8 mouse cellular contexts compared by ENCODE assay signal in the genomic region with DNA sequence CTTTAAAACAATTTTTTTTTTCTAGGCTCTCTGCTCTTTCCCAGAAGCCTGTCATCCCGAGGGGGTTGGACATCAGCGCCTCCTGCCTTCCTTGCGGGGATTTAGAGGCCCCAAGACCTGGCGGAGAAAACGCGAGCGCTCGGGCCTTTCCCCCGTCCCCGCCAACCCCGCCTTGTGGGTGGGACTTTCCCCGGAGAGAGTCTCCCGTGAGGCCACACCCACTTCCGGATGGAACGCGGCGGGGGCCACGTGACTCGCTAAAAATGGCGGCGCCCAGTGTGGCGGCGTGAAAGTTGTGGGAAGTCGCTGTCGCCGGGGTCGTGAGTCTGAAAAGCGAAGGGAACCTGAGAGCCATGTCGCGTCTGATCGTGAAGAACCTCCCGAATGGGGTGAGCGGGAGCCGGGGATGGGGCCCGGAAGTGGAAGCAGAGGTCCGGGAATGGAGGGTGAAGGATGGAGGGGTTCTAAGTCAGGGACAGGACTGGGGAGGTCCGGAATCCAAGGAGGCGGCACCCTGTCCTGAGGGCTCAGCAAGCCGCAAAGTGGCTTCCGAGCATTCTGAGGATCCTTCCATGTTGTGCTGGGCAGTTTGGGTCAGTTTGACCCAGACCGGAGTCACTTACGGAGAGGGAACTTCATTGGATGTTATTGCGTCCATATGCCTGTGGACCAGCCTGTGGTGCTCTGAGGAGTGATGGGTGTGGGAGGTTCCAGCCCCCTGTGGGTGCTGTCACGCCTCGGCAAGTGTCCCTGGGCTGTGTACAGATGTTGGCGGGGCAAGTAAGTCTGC. TPM values are rescaled to one million over a fixed set of nuclear protein-coding genes. Genes with fewer than 3 reads are reported as not detected.
DNase-seq lines count a peak whose midpoint lies in the region; ATAC-seq and TF ChIP-seq lines count a peak whose summit lies in the region.

A gene (plus strand): TSS at position 205 of the 790 bp plus-strand sequence.

- TF ChIP-seq EP300 in heart, postnatal 0 days (IDR thresholded peaks at IDR 0.05; ENCODE audit: low read depth), result no peak; the same call in 1 of the 2 replicates

- no peaks in the 10 kb centered on the region; the same call in 1 of the 2 replicates for H3K36me3 ChIP-seq in forebrain, embryonic 11.5 days (ENCODE audit: control insufficient read depth, insufficient read depth, low read length)
- peaks cover 29% of the 10 kb centered on the region for H3K36me3 ChIP-seq in heart, postnatal 0 days (replicated peaks; ENCODE audit: control insufficient read depth, insufficient read depth, low read length)
- H3K36me3 ChIP-seq in liver, embryonic 16.5 days (ENCODE audit: control insufficient read depth, insufficient read depth), result peaks cover 7% of the 10 kb centered on the region; the same call in 1 of the 2 replicates
- H3K36me3 ChIP-seq in neural tube, embryonic 13.5 days, result peaks cover 29% of the 10 kb centered on the region
- peaks cover 2% of the 10 kb centered on the region for H3K36me3 ChIP-seq in testis, adult 2 months (ENCODE audit: control insufficient read depth, insufficient read depth, low read length)

- no peaks in the 10 kb centered on the region for H3K4me1 ChIP-seq in forebrain, embryonic 11.5 days (replicated peaks; ENCODE audit: control insufficient read depth, insufficient read depth, low read length)
- H3K4me1 ChIP-seq in heart, postnatal 0 days (ENCODE audit: control insufficient read depth, insufficient read depth), result peaks cover 6% of the 10 kb centered on the region
- H3K4me1 ChIP-seq in liver, embryonic 16.5 days (ENCODE audit: control insufficient read depth, low read depth, low read length), result peaks cover 9% of the 10 kb centered on the region
- peaks cover 9% of the 10 kb centered on the region for H3K4me1 ChIP-seq in neural tube, embryonic 13.5 days (replicated peaks)
- peaks cover 6% of the 10 kb centered on the region for H3K4me1 ChIP-seq in testis, adult 2 months (ENCODE audit: control insufficient read depth, insufficient read depth, low read length)

- H3K4me2 ChIP-seq in forebrain, embryonic 11.5 days (ENCODE audit: low read depth, low read length, severe bottlenecking), result peak within 1 kb of the TSS; percentile 77
- peak within 1 kb of the TSS; percentile 87 for H3K4me2 ChIP-seq in heart, postnatal 0 days (ENCODE audit: low read depth, low read length)
- H3K4me2 ChIP-seq in liver, embryonic 16.5 days (ENCODE audit: low read depth, low read length), result peak within 1 kb of the TSS; percentile 79
- H3K4me2 ChIP-seq in neural tube, embryonic 13.5 days, result peak within 1 kb of the TSS; percentile 95

- peak; percentile 27 for TF ChIP-seq CTCF in heart, postnatal 0 days (IDR thresholded peaks at IDR 0.05; ENCODE audit: low read depth)
- TF ChIP-seq CTCF in testis, adult 2 months (IDR thresholded peaks at IDR 0.05; ENCODE audit: control insufficient read depth, insufficient read depth, insufficient replicate concordance, low read depth, low read length), result no peak

- peak; percentile 84 for TF ChIP-seq POLR2A in testis, adult 2 months (IDR thresholded peaks at IDR 0.05; ENCODE audit: control insufficient read depth, low read depth, low read length)

- ATAC-seq in forebrain, embryonic 11.5 days (replicated peaks; ENCODE audit: low FRiP score), result peak; percentile 88
- peak; percentile 96 for ATAC-seq in heart, postnatal 0 days (ENCODE audit: insufficient read depth, low read depth)
- ATAC-seq in liver, embryonic 16.5 days (ENCODE audit: low read depth), result peak; percentile 91
- ATAC-seq in neural tube, embryonic 13.5 days (ENCODE audit: low read depth), result peak; percentile 85

- no peak within 1 kb of the TSS for H3K27ac ChIP-seq in forebrain, embryonic 11.5 days (ENCODE audit: low read depth, low read length)
- H3K27ac ChIP-seq in heart, postnatal 0 days (ENCODE audit: low read depth), result peak within 1 kb of the TSS; percentile 41; the same call in 1 of the 2 replicates
- no peak within 1 kb of the TSS for H3K27ac ChIP-seq in liver, embryonic 16.5 days (ENCODE audit: low read length)
- H3K27ac ChIP-seq in neural tube, embryonic 13.5 days (replicated peaks), result peak within 1 kb of the TSS; percentile 57
- H3K27ac ChIP-seq in testis, adult 2 months (ENCODE audit: control insufficient read depth, insufficient read depth, low read depth, low read length), result peak within 1 kb of the TSS; percentile 25

- H3K9ac ChIP-seq in forebrain, embryonic 11.5 days (ENCODE audit: low read length), result peak within 1 kb of the TSS; percentile 68
- H3K9ac ChIP-seq in heart, postnatal 0 days (replicated peaks; ENCODE audit: low read depth, low read length), result peak within 1 kb of the TSS; percentile 63
- peak within 1 kb of the TSS; percentile 60 for H3K9ac ChIP-seq in liver, embryonic 16.5 days (ENCODE audit: low read depth, low read length)
- peak within 1 kb of the TSS; percentile 73 for H3K9ac ChIP-seq in neural tube, embryonic 13.5 days

- H3K4me3 ChIP-seq in forebrain, embryonic 11.5 days (ENCODE audit: low read depth, low read length), result peak within 1 kb of the TSS; percentile 77
- H3K4me3 ChIP-seq in heart, postnatal 0 days (ENCODE audit: low read depth, low read length), result peak within 1 kb of the TSS; percentile 86
- peak within 1 kb of the TSS; percentile 73 for H3K4me3 ChIP-seq in liver, embryonic 16.5 days (ENCODE audit: low read depth, low read length)
- peak within 1 kb of the TSS; percentile 83 for H3K4me3 ChIP-seq in neural tube, embryonic 13.5 days
- peak within 1 kb of the TSS; percentile 94 for H3K4me3 ChIP-seq in testis, adult 2 months (ENCODE audit: control insufficient read depth, low read depth, low read length)

- peak; percentile 89 to 93 for DNase-seq in CD8-positive naive resting alpha-beta T cell, adult 2 months (ENCODE audit: low read depth in 2 of 2, low spot score in 2 of 2)
- DNase-seq in c-Kit-positive CD71-negative TER-119-negative erythroid progenitor cells, embryonic 14.5 days (ENCODE audit: low read depth), result peak; percentile 88
- peak; percentile 95 for DNase-seq in forebrain, embryonic 11.5 days (ENCODE audit: low spot score)
- DNase-seq in heart, postnatal 0 days (ENCODE audit: low spot score), result peak; percentile 89
- peak; percentile 96 for DNase-seq in kidney, postnatal 4 days

- no peaks in the 10 kb centered on the region for H3K27me3 ChIP-seq in forebrain, embryonic 11.5 days (ENCODE audit: control insufficient read depth, insufficient read depth, low read length)
- no peaks in the 10 kb centered on the region for H3K27me3 ChIP-seq in heart, postnatal 0 days (ENCODE audit: control insufficient read depth, insufficient read depth, low read length)
- peaks cover 3% of the 10 kb centered on the region; the same call in 1 of the 2 replicates for H3K27me3 ChIP-seq in liver, embryonic 16.5 days (ENCODE audit: control insufficient read depth, insufficient read depth, low read depth, low read length)
- H3K27me3 ChIP-seq in neural tube, embryonic 13.5 days, result peaks cover 9% of the 10 kb centered on the region; the same call in 1 of the 2 replicates
- no peaks in the 10 kb centered on the region for H3K27me3 ChIP-seq in testis, adult 2 months (ENCODE audit: control insufficient read depth, insufficient read depth, low read length)

- WGBS in forebrain, embryonic 11.5 days, result under 1% methylated on average over 46 of the region's 46 CpGs
- WGBS in heart, postnatal 0 days, result under 1% methylated on average over 46 of the region's 46 CpGs
- WGBS in liver, embryonic 16.5 days (ENCODE audit: insufficient replicate concordance), result under 1% methylated on average over 46 of the region's 46 CpGs
- WGBS in neural tube, embryonic 13.5 days, result under 1% methylated on average over 46 of the region's 46 CpGs

- H3K9me3 ChIP-seq in forebrain, embryonic 11.5 days (ENCODE audit: control insufficient read depth, low read length), result no peaks in the 10 kb centered on the region
- H3K9me3 ChIP-seq in heart, postnatal 0 days (replicated peaks; ENCODE audit: control insufficient read depth, low read length), result no peaks in the 10 kb centered on the region
- no peaks in the 10 kb centered on the region for H3K9me3 ChIP-seq in liver, embryonic 16.5 days (replicated peaks; ENCODE audit: control insufficient read depth, low read length)
- H3K9me3 ChIP-seq in neural tube, embryonic 13.5 days, result no peaks in the 10 kb centered on the region

RNA-seq across cellular contexts. Expression of the gene that starts here (rescaled TPM):
- 24.6 and 28.2 TPM in 2 replicates for polyA plus RNA-seq in forebrain, embryonic 11.5 days (2014; fragmentation: Nextera tagmentation; extraction: Ambion mirVana)
- 19.5 and 20.8 TPM in 2 replicates for total RNA-seq in heart, postnatal 0 days (2014; rRNA removed; ENCODE audit: low replicate concordance)
- 10.2 and 10.8 TPM in 2 replicates for polyA plus RNA-seq in heart, postnatal 0 days (2015; fragmentation: Nextera tagmentation; extraction: Ambion mirVana)
- 8.8 and 10.5 TPM in 2 replicates for polyA plus RNA-seq in liver, embryonic 16.5 days (2015; fragmentation: Nextera tagmentation; extraction: Ambion mirVana)
- 17.5 and 18.8 TPM in 2 replicates for polyA plus RNA-seq in neural tube, embryonic 13.5 days (2015; fragmentation: Nextera tagmentation; extraction: Ambion mirVana)
- polyA plus RNA-seq in testis, adult 2 months (2012; rRNA removed), result 11.8 and 12.2 TPM in 2 replicates

Comparison
In these comparisons a context has a peak if more than half of its experiments do, and no peak if none do; other contexts are left out.
1. H3K27ac ChIP-seq: peak in heart, postnatal 0 days (single experiment), neural tube, embryonic 13.5 days (single experiment) and testis, adult 2 months (single experiment); none in forebrain, embryonic 11.5 days (single experiment) and liver, embryonic 16.5 days (single experiment).
2. Peak in every context shown above with its lines, with median percentiles within 50 percentile points of each other: DNase-seq, ATAC-seq, H3K4me2 ChIP-seq, H3K4me3 ChIP-seq and H3K9ac ChIP-seq.